29 mouse cellular contexts compared by ENCODE assay signal in the genomic region with DNA sequence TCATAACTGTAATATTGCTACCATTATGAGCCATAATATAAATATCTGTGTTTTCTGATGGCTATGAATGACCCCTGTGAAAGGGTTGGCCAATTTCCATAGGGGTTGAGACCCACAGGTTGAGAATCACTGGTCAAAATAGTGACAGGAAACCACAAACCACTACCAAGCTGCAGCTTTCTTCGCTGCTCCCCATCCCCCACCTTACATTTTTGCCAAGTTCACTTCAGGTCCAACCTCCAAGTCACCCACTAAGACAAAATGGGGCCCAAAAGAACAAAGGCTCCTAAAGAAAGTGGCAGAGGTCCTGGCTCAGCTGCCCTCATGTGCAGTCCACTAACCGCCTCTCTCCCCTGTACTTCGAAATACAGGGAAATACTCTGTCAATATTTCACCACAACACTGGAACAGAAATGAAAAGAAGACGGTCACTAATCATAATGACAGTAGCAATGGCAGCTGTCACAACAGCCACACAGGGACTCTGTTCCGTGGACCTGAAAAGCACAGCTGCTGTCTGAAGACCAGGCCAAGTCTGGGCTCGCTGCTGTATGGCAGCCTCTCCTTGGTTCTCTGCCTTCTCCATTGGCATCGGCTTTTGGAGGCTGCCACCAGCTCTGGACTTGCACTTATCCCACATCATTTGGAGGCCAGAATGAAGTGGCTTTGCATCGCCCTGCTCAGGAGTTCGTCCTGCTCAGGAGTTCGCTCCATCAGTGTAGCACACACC.
DNase-seq lines count a peak whose midpoint lies in the region; ATAC-seq and TF ChIP-seq lines count a peak whose summit lies in the region.
"Had no signal": no experiment of that assay in that cellular context is flagged by ENCODE, and none has a peak within 500 bp of the region (broad histone marks: within the 10 kb centered on the region; RNA-seq: fewer than 3 reads in every experiment).

No protein-coding gene starts in this region.

- H3K9me3 ChIP-seq in hindbrain, postnatal 0 days (ENCODE audit: low read length) = no peaks in the 10 kb centered on the region
- H3K9me3 ChIP-seq in hindbrain, embryonic 13.5 days = no peaks in the 10 kb centered on the region
- H3K9me3 ChIP-seq in CH12.LX (replicated peaks; ENCODE audit: low read length) = no peaks in the 10 kb centered on the region
- no peaks in the 10 kb centered on the region for H3K9me3 ChIP-seq in forebrain, embryonic 10.5 days
- no peaks in the 10 kb centered on the region for H3K9me3 ChIP-seq in stomach, postnatal 0 days (ENCODE audit: control insufficient read depth, low read length)
- H3K9me3 ChIP-seq: forebrain, embryonic 12.5 days; intestine, embryonic 15.5 days; liver, embryonic 15.5 days; midbrain, embryonic 10.5 days; neural tube, embryonic 13.5 days had no signal

- ATAC-seq in hindbrain, postnatal 0 days = no peak
- no peak for ATAC-seq in hindbrain, embryonic 13.5 days (ENCODE audit: low FRiP score)
- peak; percentile 29 to 42; a peak in 3 of 4 replicates for ATAC-seq in hematopoietic stem cell, adult 5-6 weeks (replicated peaks in 1 of 2; ENCODE audit: insufficient read depth in 1 of 2, low FRiP score in 2 of 2, low TSS enrichment in 1 of 2, low read depth in 1 of 2, poor library complexity in 2 of 2, severe bottlenecking in 2 of 2)
- ATAC-seq in stomach, postnatal 0 days (ENCODE audit: low FRiP score, low TSS enrichment) = no peak
- ATAC-seq: forebrain, postnatal 0 days; hindbrain, embryonic 16.5 days; intestine, embryonic 15.5 days; midbrain, embryonic 16.5 days had no signal

- in situ Hi-C loops in CH12.LX (cut with MboI; ENCODE audit: low pct_ligation_motif_present, low pct_unique_long_range_greater_than_20kb, low sequenced_read_pairs) = no loop called here

- WGBS in hindbrain, postnatal 0 days = 67% methylated on average over 10 of the region's 10 CpGs
- WGBS in hindbrain, embryonic 13.5 days = 80% methylated on average over 10 of the region's 10 CpGs
- 89% methylated on average over 10 of the region's 10 CpGs for WGBS in forebrain, embryonic 10.5 days
- WGBS in stomach, postnatal 0 days = 88% methylated on average over 10 of the region's 10 CpGs

- TF ChIP-seq CTCF in hindbrain, postnatal 0 days (IDR thresholded peaks at IDR 0.05; ENCODE audit: low read depth) = no peak
- no peak for TF ChIP-seq CTCF in CH12.LX (conservative IDR thresholded peaks at IDR 0.05 in 1 of 2, IDR thresholded peaks at IDR 0.05 in 1 of 2; ENCODE audit: low read depth in 2 of 2, low read length in 2 of 2)
- TF ChIP-seq CTCF in stomach, postnatal 0 days (IDR thresholded peaks at IDR 0.05; ENCODE audit: low read depth) = no peak

- no peak for TF ChIP-seq EP300 in CH12.LX (IDR thresholded peaks at IDR 0.05; ENCODE audit: low read length)
- no peak for TF ChIP-seq EP300 in stomach, postnatal 0 days (optimal IDR thresholded peaks at IDR 0.05)

- no peak for TF ChIP-seq RAD21 in CH12.LX (IDR thresholded peaks at IDR 0.05; ENCODE audit: low read depth, low read length)

- H3K27ac ChIP-seq in hindbrain, postnatal 0 days = no peak overlapping the region
- no peak overlapping the region for H3K27ac ChIP-seq in hindbrain, embryonic 13.5 days
- H3K27ac ChIP-seq in CH12.LX (ENCODE audit: insufficient read depth, low read depth) = no peak overlapping the region
- H3K27ac ChIP-seq in forebrain, embryonic 10.5 days = no peak overlapping the region
- no peak overlapping the region for H3K27ac ChIP-seq in stomach, postnatal 0 days (replicated peaks)
- H3K27ac ChIP-seq: forebrain, embryonic 12.5 days; intestine, embryonic 15.5 days; limb, embryonic 12.5 days; liver, embryonic 15.5 days; midbrain, embryonic 10.5 days; neural tube, embryonic 13.5 days had no signal

- no peaks in the 10 kb centered on the region for H3K36me3 ChIP-seq in hindbrain, postnatal 0 days (ENCODE audit: insufficient read depth, low read length)
- H3K36me3 ChIP-seq in hindbrain, embryonic 13.5 days = no peaks in the 10 kb centered on the region
- H3K36me3 ChIP-seq in CH12.LX (replicated peaks in 1 of 2; ENCODE audit: control insufficient read depth in 1 of 2, insufficient read depth in 1 of 2, low read length in 1 of 2) = no peaks in the 10 kb centered on the region
- no peaks in the 10 kb centered on the region for H3K36me3 ChIP-seq in forebrain, embryonic 10.5 days (replicated peaks)
- H3K36me3 ChIP-seq in stomach, postnatal 0 days (ENCODE audit: control insufficient read depth, insufficient read depth, low read length) = no peaks in the 10 kb centered on the region
- H3K36me3 ChIP-seq: forebrain, embryonic 12.5 days; intestine, embryonic 15.5 days; limb, embryonic 12.5 days; liver, embryonic 15.5 days; midbrain, embryonic 10.5 days; neural tube, embryonic 13.5 days had no signal

- no peak overlapping the region for H3K9ac ChIP-seq in hindbrain, postnatal 0 days (replicated peaks; ENCODE audit: low read length)
- H3K9ac ChIP-seq in hindbrain, embryonic 13.5 days = no peak overlapping the region
- no peak overlapping the region for H3K9ac ChIP-seq in CH12.LX (ENCODE audit: insufficient read depth, low read depth)
- H3K9ac ChIP-seq in stomach, postnatal 0 days (ENCODE audit: low read length) = no peak overlapping the region
- H3K9ac ChIP-seq: forebrain, embryonic 12.5 days; forebrain, postnatal 0 days; intestine, embryonic 15.5 days; limb, embryonic 12.5 days; liver, embryonic 15.5 days; lung, embryonic 14.5 days; neural tube, embryonic 13.5 days had no signal

- H3K4me1 ChIP-seq in hindbrain, postnatal 0 days (ENCODE audit: insufficient read depth, low read length) = no peaks in the 10 kb centered on the region
- H3K4me1 ChIP-seq in hindbrain, embryonic 13.5 days (replicated peaks) = peaks cover 24% of the 10 kb centered on the region; the same call in 1 of the 2 replicates
- H3K4me1 ChIP-seq in CH12.LX (ENCODE audit: control insufficient read depth in 1 of 2, insufficient read depth in 2 of 2) = peaks cover 0 to 7% of the 10 kb centered on the region in 2 experiments; a peak in 1 of 4 replicates
- peaks cover 8% of the 10 kb centered on the region for H3K4me1 ChIP-seq in forebrain, embryonic 10.5 days
- no peaks in the 10 kb centered on the region for H3K4me1 ChIP-seq in stomach, postnatal 0 days (replicated peaks; ENCODE audit: control insufficient read depth, insufficient read depth)
- H3K4me1 ChIP-seq: forebrain, embryonic 12.5 days; intestine, embryonic 15.5 days; limb, embryonic 12.5 days; liver, embryonic 15.5 days had no signal

- H3K79me2 ChIP-seq in CH12.LX (replicated peaks; ENCODE audit: control insufficient read depth, extremely low read depth, insufficient read depth, poor library complexity, severe bottlenecking) = no peaks in the 10 kb centered on the region

- H3K4me3 ChIP-seq in hindbrain, postnatal 0 days (ENCODE audit: low read length) = no peak overlapping the region
- no peak overlapping the region for H3K4me3 ChIP-seq in hindbrain, embryonic 13.5 days
- no peak overlapping the region for H3K4me3 ChIP-seq in CH12.LX (replicated peaks in 1 of 3; ENCODE audit: low read depth in 2 of 3, low read length in 2 of 3, poor library complexity in 1 of 3)
- no peak overlapping the region for H3K4me3 ChIP-seq in forebrain, embryonic 10.5 days
- H3K4me3 ChIP-seq in stomach, postnatal 0 days (ENCODE audit: low read depth, low read length) = no peak overlapping the region
- H3K4me3 ChIP-seq: erythroblast, embryonic 14.5 days; forebrain, embryonic 12.5 days; intestine, embryonic 15.5 days; limb, embryonic 12.5 days; liver, embryonic 15.5 days; midbrain, embryonic 10.5 days; myocyte; neural tube, embryonic 13.5 days had no signal

- dilution Hi-C loops in CH12.LX (cut with MboI; ENCODE audit: extremely low pct_ligation_motif_present, extremely low pct_unique_long_range_greater_than_20kb, low sequenced_read_pairs) = no loop called here

- H3K4me2 ChIP-seq in hindbrain, postnatal 0 days (ENCODE audit: low read depth, low read length) = no peak overlapping the region
- H3K4me2 ChIP-seq in hindbrain, embryonic 13.5 days = no peak overlapping the region
- no peak overlapping the region for H3K4me2 ChIP-seq in CH12.LX (ENCODE audit: insufficient read depth, low read depth, poor library complexity, severe bottlenecking)
- H3K4me2 ChIP-seq in stomach, postnatal 0 days (replicated peaks; ENCODE audit: low read depth) = no peak overlapping the region
- H3K4me2 ChIP-seq: forebrain, embryonic 12.5 days; heart, embryonic 11.5 days; intestine, embryonic 15.5 days; limb, embryonic 12.5 days; liver, embryonic 15.5 days; lung, embryonic 14.5 days; neural tube, embryonic 13.5 days had no signal

- H3K27me3 ChIP-seq in hindbrain, postnatal 0 days (ENCODE audit: insufficient read depth, low read length) = no peaks in the 10 kb centered on the region
- H3K27me3 ChIP-seq in hindbrain, embryonic 13.5 days = no peaks in the 10 kb centered on the region
- H3K27me3 ChIP-seq in CH12.LX (replicated peaks) = peaks cover 50% of the 10 kb centered on the region
- H3K27me3 ChIP-seq in forebrain, embryonic 10.5 days (ENCODE audit: poor library complexity, severe bottlenecking) = no peaks in the 10 kb centered on the region
- H3K27me3 ChIP-seq in stomach, postnatal 0 days (ENCODE audit: control insufficient read depth, insufficient read depth, low read length) = no peaks in the 10 kb centered on the region
- H3K27me3 ChIP-seq: forebrain, embryonic 12.5 days; intestine, embryonic 15.5 days; limb, embryonic 12.5 days; liver, embryonic 15.5 days; neural tube, embryonic 13.5 days had no signal

- TF ChIP-seq POLR2A in CH12.LX (IDR thresholded peaks at IDR 0.05; ENCODE audit: low read depth, low read length) = no peak

- DNase-seq in cerebellum, postnatal 14 days = peak; percentile 43 to 56
- no peak for DNase-seq in cerebellum, adult 8-10 months
- peak; percentile 66 for DNase-seq in hindbrain, postnatal 0 days (ENCODE audit: low spot score)
- no peak for DNase-seq in CH12.LX (ENCODE audit: extremely low read depth)
- DNase-seq in forebrain, embryonic 10.5 days (ENCODE audit: extremely low spot score, low spot score) = no peak
- DNase-seq in stomach, postnatal 0 days (ENCODE audit: low spot score) = no peak
- DNase-seq: adrenal gland, postnatal 14 days; cerebellum, adult 18-20 months; forebrain, postnatal 0 days; heart, postnatal 36 days; kidney, adult 9 months; kidney, postnatal 10 days; layer of hippocampus, adult 9-11 months; lung, embryonic 14.5 days; lung, postnatal 14 days; right cerebral cortex, postnatal 4 days had no signal

TF ChIP-seq in CH12.LX, 34 proteins besides CTCF, POLR2A, EP300 and RAD21:
- no peak for TF ChIP-seq JUND (conservative IDR thresholded peaks at IDR 0.05; ENCODE audit: low read depth, low read length)
- TF ChIP-seq HCFC1 (IDR thresholded peaks at IDR 0.05; ENCODE audit: low read depth, low read length) = no peak
- TF ChIP-seq POLR2AphosphoS2 (IDR thresholded peaks at IDR 0.05; ENCODE audit: low read depth, low read length) = no peak
- 0 out of 2 replicates have a peak, but pooled peaks have one; percentile 23 for TF ChIP-seq CHD2 (IDR thresholded peaks at IDR 0.05; ENCODE audit: low read length)
- no peak for TF ChIP-seq SMC3 (IDR thresholded peaks at IDR 0.05; ENCODE audit: low read depth, low read length)
- TF ChIP-seq SIN3A (IDR thresholded peaks at IDR 0.05; ENCODE audit: low read length) = no peak

Comparison
In these comparisons a context has a peak if more than half of its experiments do, and no peak if none do; other contexts are left out.
1. DNase-seq: peak in cerebellum, postnatal 14 days (2 of 2) and hindbrain, postnatal 0 days (single experiment); none in cerebellum, adult 8-10 months (single experiment), CH12.LX (single experiment), forebrain, embryonic 10.5 days (single experiment) and stomach, postnatal 0 days (single experiment).
2. ATAC-seq: peak in hematopoietic stem cell, adult 5-6 weeks (2 of 2); none in hindbrain, postnatal 0 days (single experiment), hindbrain, embryonic 13.5 days (single experiment) and stomach, postnatal 0 days (single experiment).